ENCODE assay signal across 15 mouse cellular contexts in the genomic region with DNA sequence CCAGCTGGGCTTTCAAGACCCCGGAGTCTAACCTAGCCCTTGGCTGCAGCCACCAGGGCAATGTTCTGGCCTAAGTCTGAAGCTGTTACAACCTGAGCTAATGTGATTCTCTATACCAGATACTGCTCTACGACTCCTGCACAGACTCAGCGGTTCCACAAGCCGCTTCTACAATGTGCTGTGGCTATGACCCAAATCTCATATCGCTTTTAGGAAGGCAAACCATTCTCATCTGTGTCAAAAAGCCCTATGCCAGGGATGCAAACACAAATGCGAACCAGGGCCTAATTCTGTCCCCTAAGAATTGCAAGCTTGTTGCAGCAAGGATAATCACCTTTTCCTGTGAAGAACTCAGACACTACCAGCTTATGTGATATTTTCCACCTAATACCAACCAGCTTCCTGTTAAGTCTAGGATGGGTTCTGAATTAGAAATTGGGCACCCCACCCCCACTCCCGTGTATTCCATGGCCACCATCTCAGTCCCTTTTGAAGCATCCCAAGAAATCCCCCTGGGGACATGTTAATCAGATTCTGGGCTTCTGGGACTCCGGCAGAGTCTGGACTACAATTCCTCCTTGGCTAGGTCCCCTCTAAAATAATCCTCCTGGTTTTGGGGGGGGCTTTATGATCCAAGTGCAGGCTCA.
DNase-seq lines count a peak whose midpoint lies in the region; ATAC-seq lines count a peak whose summit lies in the region.
"Had no signal": no experiment of that assay in that cellular context is flagged by ENCODE, and none has a peak within 500 bp of the region (broad histone marks: within the 10 kb centered on the region; RNA-seq: fewer than 3 reads in every experiment).

No protein-coding gene starts in this region.

- ATAC-seq in forebrain, embryonic 15.5 days (replicated peaks): no peak
- no peak for ATAC-seq in forebrain, embryonic 13.5 days
- ATAC-seq in megakaryocyte, adult 5-6 weeks (ENCODE audit: poor library complexity, severe bottlenecking): no peak
- ATAC-seq: liver, embryonic 12.5 days had no signal

- no peak overlapping the region for H3K4me3 ChIP-seq in forebrain, embryonic 15.5 days
- no peak overlapping the region for H3K4me3 ChIP-seq in forebrain, embryonic 13.5 days
- H3K4me3 ChIP-seq in midbrain, embryonic 10.5 days: no peak overlapping the region
- H3K4me3 ChIP-seq: liver, embryonic 12.5 days had no signal

- no peaks in the 10 kb centered on the region for H3K27me3 ChIP-seq in forebrain, embryonic 15.5 days
- H3K27me3 ChIP-seq in forebrain, embryonic 13.5 days: no peaks in the 10 kb centered on the region
- no peaks in the 10 kb centered on the region for H3K27me3 ChIP-seq in midbrain, embryonic 10.5 days (ENCODE audit: low read depth, poor library complexity, severe bottlenecking)
- H3K27me3 ChIP-seq: liver, embryonic 12.5 days had no signal

- 70% methylated on average over 8 of the region's 8 CpGs for WGBS in forebrain, embryonic 15.5 days
- 77% methylated on average over 8 of the region's 8 CpGs for WGBS in forebrain, embryonic 13.5 days
- WGBS in midbrain, embryonic 10.5 days: 77% methylated on average over 8 of the region's 8 CpGs

- 0 out of 2 replicates have a peak overlapping the region, but pooled peaks have one; percentile 37 for H3K27ac ChIP-seq in forebrain, embryonic 15.5 days (replicated peaks)
- H3K27ac ChIP-seq in forebrain, embryonic 13.5 days: no peak overlapping the region
- peak overlapping the region; percentile 73 for H3K27ac ChIP-seq in midbrain, embryonic 10.5 days (replicated peaks)
- H3K27ac ChIP-seq: liver, embryonic 12.5 days had no signal

- H3K9me3 ChIP-seq in forebrain, embryonic 15.5 days: no peaks in the 10 kb centered on the region
- no peaks in the 10 kb centered on the region for H3K9me3 ChIP-seq in forebrain, embryonic 13.5 days (replicated peaks)
- 0 out of 2 replicates have a peak, but pooled peaks cover 3% of the 10 kb centered on the region for H3K9me3 ChIP-seq in midbrain, embryonic 10.5 days (replicated peaks)
- H3K9me3 ChIP-seq: liver, embryonic 12.5 days had no signal

- peak; percentile 37 to 63 for DNase-seq in right cerebral cortex, adult 2 months (ENCODE audit: low spot score in 2 of 2)
- DNase-seq in right cerebral cortex, postnatal 36 days (ENCODE audit: low spot score in 2 of 2): no peak
- no peak for DNase-seq in midbrain, embryonic 10.5 days (ENCODE audit: low spot score)
- peak; percentile 34 for DNase-seq in right cerebral cortex, postnatal 25 days
- DNase-seq in ovary, adult 18-20 months (ENCODE audit: low spot score): no peak
- DNase-seq: cerebellum, postnatal 14 days; heart, adult 11 months; heart, postnatal 36 days; kidney, adult 9 months; lung, postnatal 10 days; thymus, postnatal 25 days had no signal

- H3K36me3 ChIP-seq in forebrain, embryonic 15.5 days: no peaks in the 10 kb centered on the region
- no peaks in the 10 kb centered on the region for H3K36me3 ChIP-seq in forebrain, embryonic 13.5 days (ENCODE audit: poor library complexity, severe bottlenecking)
- no peaks in the 10 kb centered on the region for H3K36me3 ChIP-seq in midbrain, embryonic 10.5 days
- H3K36me3 ChIP-seq: liver, embryonic 12.5 days had no signal

- H3K9ac ChIP-seq in forebrain, embryonic 15.5 days (replicated peaks): no peak overlapping the region
- no peak overlapping the region; the same call in 1 of the 2 replicates for H3K9ac ChIP-seq in forebrain, embryonic 13.5 days
- H3K9ac ChIP-seq: liver, embryonic 12.5 days had no signal

- no peak overlapping the region for H3K4me2 ChIP-seq in forebrain, embryonic 15.5 days (replicated peaks)
- no peak overlapping the region for H3K4me2 ChIP-seq in forebrain, embryonic 13.5 days
- H3K4me2 ChIP-seq: liver, embryonic 12.5 days had no signal

- H3K4me1 ChIP-seq in forebrain, embryonic 15.5 days: peaks cover 31% of the 10 kb centered on the region
- H3K4me1 ChIP-seq in forebrain, embryonic 13.5 days: peaks cover 32% of the 10 kb centered on the region
- H3K4me1 ChIP-seq in midbrain, embryonic 10.5 days: peaks cover 41% of the 10 kb centered on the region
- H3K4me1 ChIP-seq: liver, embryonic 12.5 days had no signal

Comparison
In these comparisons a context has a peak if more than half of its experiments do, and no peak if none do; other contexts are left out.
1. DNase-seq: peak in right cerebral cortex, adult 2 months (2 of 2) and right cerebral cortex, postnatal 25 days (single experiment); none in right cerebral cortex, postnatal 36 days (0 of 2), midbrain, embryonic 10.5 days (single experiment) and ovary, adult 18-20 months (single experiment).